Mouse (Mus musculus): ENCODE data around the gene Txnip.

DNA sequence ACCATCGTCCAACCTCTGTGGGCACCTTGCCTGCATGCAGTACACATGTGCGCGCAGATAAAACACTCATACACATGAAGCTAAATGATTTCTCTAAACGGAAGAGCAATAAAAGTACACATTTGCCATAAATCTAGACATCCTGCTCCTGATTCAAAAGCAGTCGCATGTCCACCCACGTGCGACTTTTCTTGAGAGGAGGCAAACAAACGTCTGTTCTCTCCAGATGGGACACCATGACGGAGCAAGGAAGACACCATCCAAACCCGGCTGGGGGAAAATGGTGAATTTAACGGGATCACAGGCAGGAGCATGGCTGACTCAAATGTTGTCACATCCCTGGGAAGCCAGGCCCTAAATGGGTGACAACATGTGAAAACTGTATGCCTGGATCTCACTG lies 14.4 kb upstream of the Txnip start:
- TF ChIP-seq POLR2A (IDR thresholded peaks at IDR 0.05; ENCODE audit: borderline replicate concordance, control insufficient read depth, low read depth, low read length), result no peak
- TF ChIP-seq CTCF (IDR thresholded peaks at IDR 0.05; ENCODE audit: control insufficient read depth, insufficient read depth, low read length), result no peak
